Mouse (Mus musculus) adrenal gland, adult 2 months (tissue): ENCODE measurements at regions not wholly inside any gene's neighbourhood (a gene's known extent, or its start where the extent isn't known, plus 50 kb on each side); places are given as distances from the start of the nearest gene placed in this dataset.

Experiments used
- DNase-seq: peaks from one replicate; pipeline ENCODE4 v3.0.0; 2021

- no peak for DNase-seq
Measured at GRCm38 (mm10) chr10:111745116-111745515, 227.3 kb upstream of the Krr1 start.

GRCm38 (mm10) chr10:111746067-111746878 is 226.2 kb upstream of the Krr1 start:
- no peak for DNase-seq

GRCm38 (mm10) chr10:111746879-111747477 is 225.5 kb upstream of the Krr1 start:
- DNase-seq, result no peak

- no peak for DNase-seq
Measured at GRCm38 (mm10) chr10:111748482-111748881, 224.0 kb upstream of the Krr1 start.

- DNase-seq, result no peak
Measured at GRCm38 (mm10) chr10:111753646-111754045, 218.8 kb upstream of the Krr1 start.

GRCm38 (mm10) chr10:111755964-111756363 is 216.5 kb upstream of the Krr1 start:
- DNase-seq, result no peak

GRCm38 (mm10) chr10:111756528-111756927 is 215.9 kb upstream of the Krr1 start:
- no peak for DNase-seq

GRCm38 (mm10) chr10:111757689-111758088 is 214.8 kb upstream of the Krr1 start:
- DNase-seq, result no peak

GRCm38 (mm10) chr10:111759505-111759904 is 213.0 kb upstream of the Krr1 start:
- no peak for DNase-seq

GRCm38 (mm10) chr10:111762751-111763528 is 209.5 kb upstream of the Krr1 start:
- DNase-seq, result no peak

- DNase-seq, result no peak
Measured at GRCm38 (mm10) chr10:111767011-111767720, 205.3 kb upstream of the Krr1 start.

GRCm38 (mm10) chr10:111767813-111768455 is 204.5 kb upstream of the Krr1 start:
- no peak for DNase-seq

GRCm38 (mm10) chr10:111769486-111770002 is 202.9 kb upstream of the Krr1 start:
- DNase-seq, result no peak

GRCm38 (mm10) chr10:111770027-111770426 is 202.4 kb upstream of the Krr1 start:
- DNase-seq, result peak; percentile 40

GRCm38 (mm10) chr10:111771010-111771409 is 201.5 kb upstream of the Krr1 start:
- no peak for DNase-seq

- DNase-seq, result no peak
Measured at GRCm38 (mm10) chr10:111777559-111777958, 194.9 kb upstream of the Krr1 start.

- DNase-seq, result no peak
Measured at GRCm38 (mm10) chr10:111778111-111778510, 194.4 kb upstream of the Krr1 start.

GRCm38 (mm10) chr10:111779956-111780355 is 192.5 kb upstream of the Krr1 start:
- DNase-seq, result no peak

- DNase-seq, result no peak
Measured at GRCm38 (mm10) chr10:111782195-111782810, 190.2 kb upstream of the Krr1 start.

- DNase-seq, result no peak
Measured at GRCm38 (mm10) chr10:111783496-111783895, 189.0 kb upstream of the Krr1 start.
